Mouse (Mus musculus): ENCODE data around the gene Pappa2.

- TF ChIP-seq POLR2A (IDR thresholded peaks at IDR 0.05; ENCODE audit: extremely low read depth, insufficient read depth, low read length) (no peak), CTCF (IDR thresholded peaks at IDR 0.05; ENCODE audit: low read depth, low read length) (no peak)
These were observed 152.4 kb downstream of the Pappa2 start for GRCm38 (mm10) chr1:158827931-158828330.
